Mouse (Mus musculus): ENCODE data around the gene Col23a1. TPM values are rescaled to one million over a fixed set of nuclear protein-coding genes. Genes with fewer than 3 reads are reported as not detected.
"Not testable (repeated sequence)": the region's sequence is repeated elsewhere in the genome, so short reads cannot be mapped to it uniquely, and the experiment has no call there.

The Col23a1 gene
- total RNA-seq, 2 experiments from 2014 or later, result 0.09 TPM; not detected in 1

DNA sequence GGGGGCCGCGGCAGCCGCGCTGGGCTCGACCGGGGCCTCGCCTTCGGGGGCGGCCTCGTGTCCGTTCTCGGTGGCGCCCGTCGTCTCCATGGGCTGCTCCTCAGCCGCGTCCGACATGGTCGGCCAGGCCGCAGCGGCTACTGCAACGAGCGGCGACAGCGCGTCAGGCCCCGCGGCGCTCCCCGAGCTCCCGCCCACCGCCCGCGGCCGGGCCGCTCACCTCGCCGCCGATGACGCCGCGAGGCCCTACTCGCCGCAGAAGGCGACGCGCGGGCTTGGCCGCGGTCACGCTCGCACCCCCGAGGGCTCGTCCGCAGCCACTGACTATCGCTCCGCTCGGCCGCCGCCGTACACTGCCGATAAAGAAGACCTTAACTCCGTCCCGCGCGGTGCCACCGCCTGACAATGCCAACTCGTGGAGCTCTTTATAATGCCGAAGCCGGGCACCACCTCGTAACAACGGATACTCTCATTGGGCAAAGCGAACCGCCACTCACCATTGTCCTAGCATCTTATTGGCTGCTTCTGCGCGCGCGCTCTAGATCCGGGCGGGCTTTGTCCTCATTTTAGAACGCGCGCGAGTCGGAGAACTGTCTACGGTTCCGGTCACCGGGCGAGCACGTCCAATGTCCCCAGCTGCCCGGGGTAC, 316.9 kb downstream of the Col23a1 start, which contains the start of gene Hnrnpab:
Gene Hnrnpab (minus strand): TSS at position 401 of the 649 bp plus-strand sequence.
- ATAC-seq (replicated peaks; ENCODE audit: low FRiP score, poor library complexity, severe bottlenecking), result peak; percentile 85

GRCm38 (mm10) chr11:51607096-51607738, 317.5 kb downstream of the Col23a1 start:
- peak; percentile 56 for ATAC-seq (replicated peaks; ENCODE audit: low FRiP score, poor library complexity, severe bottlenecking)

DNA sequence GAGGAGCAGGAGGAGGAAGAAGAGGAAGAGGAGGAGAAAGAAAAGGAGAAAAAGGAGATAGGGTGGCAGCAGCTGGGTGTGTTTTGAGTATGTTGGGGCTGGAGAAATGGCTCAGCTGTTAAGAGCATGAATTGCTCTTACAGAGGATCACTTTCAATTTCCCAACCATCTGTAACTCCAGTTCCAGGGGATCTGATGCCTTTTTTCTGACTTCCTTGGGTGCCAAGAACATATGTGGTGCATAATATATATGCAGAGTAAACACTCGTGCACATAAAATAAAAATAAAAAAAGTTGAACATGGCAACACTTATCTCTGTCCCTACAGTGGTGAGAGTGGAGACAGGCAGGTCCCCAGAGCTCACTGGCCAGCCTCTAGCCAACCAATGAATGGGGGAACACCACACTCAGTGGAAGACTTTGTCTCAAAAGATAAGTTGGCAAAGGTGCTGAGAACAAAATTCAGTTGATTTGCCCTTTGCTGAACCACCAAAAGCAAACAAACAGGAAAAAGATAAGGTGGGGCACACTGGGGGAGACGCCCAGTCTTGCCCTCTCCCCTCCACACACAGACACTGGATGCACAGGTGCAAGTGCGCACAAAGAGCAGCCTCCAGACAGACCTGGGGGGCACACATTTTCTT, 319.7 kb downstream of the Col23a1 start:
- ATAC-seq (replicated peaks; ENCODE audit: low FRiP score, poor library complexity, severe bottlenecking), result no peak

GRCm38 (mm10) chr11:51609940-51610339, 320.2 kb downstream of the Col23a1 start:
- not testable (repeated sequence) for ATAC-seq (replicated peaks; ENCODE audit: low FRiP score, poor library complexity, severe bottlenecking)

DNA sequence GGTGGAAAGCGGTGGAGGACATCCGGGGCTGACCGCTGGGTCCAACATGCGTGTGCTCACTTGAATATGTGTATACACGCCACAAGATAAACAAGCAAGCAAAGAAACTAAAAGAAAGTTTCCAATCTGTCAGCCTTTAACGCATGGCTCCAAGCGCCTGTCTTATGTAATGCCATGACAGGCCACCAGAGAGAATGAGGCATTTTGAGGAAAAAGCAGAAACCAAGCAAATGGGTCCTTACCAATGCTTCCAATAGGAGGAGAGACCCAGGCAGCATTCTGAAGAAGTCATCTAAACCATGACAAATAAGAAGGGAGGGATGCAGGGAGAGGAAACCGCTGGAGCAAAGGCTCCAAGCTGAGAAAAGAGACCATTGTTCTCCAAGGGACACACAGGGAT, 324.5 kb downstream of the Col23a1 start:
- no peak for ATAC-seq (replicated peaks; ENCODE audit: low FRiP score, poor library complexity, severe bottlenecking)

DNA sequence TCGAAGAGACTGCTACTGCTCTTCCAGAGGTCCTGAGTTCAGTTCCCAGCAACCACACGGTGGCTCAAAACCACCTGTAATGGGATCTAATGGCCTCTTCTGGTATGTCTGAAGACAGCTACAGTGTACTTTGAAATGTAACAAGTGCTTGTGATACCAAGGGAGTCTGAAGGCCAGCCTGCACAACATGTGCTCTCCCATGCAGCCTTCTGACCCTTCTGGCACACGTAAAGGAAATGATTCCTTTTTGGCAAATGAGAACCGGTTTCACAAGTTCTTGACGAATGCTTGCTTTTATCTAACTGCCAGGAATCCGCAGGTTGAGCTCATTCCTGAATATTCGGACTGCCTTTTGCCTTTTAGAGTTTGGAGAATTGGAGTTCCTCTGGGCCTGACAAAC, 325.4 kb downstream of the Col23a1 start:
- no peak for ATAC-seq (replicated peaks; ENCODE audit: low FRiP score, poor library complexity, severe bottlenecking)

DNA sequence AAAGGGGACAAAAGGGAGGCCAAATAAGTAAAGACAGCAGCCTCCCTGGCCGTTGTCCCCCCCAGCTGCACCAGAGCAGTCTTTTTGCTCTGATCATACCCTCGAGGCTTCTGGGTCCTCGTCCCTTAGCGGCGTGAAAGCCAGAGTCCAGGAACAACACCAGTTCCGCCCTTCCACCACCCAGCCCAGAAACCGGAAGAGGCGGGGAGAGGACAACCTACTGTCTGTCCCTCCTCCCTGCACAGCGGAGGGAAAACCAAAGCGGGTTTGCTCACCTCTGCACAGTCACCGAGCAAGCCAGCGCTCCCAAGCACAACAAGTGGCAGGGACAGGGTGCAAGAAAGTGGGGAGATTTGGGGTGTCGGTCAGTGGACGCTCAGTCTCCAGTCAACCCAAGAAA, 325.9 kb downstream of the Col23a1 start:
- peak; percentile 89 for ATAC-seq (replicated peaks; ENCODE audit: low FRiP score, poor library complexity, severe bottlenecking)

- not testable (repeated sequence) for ATAC-seq (replicated peaks; ENCODE audit: low FRiP score, poor library complexity, severe bottlenecking)
Observed at GRCm38 (mm10) chr11:51616113-51616512, 326.4 kb downstream of the Col23a1 start.

DNA sequence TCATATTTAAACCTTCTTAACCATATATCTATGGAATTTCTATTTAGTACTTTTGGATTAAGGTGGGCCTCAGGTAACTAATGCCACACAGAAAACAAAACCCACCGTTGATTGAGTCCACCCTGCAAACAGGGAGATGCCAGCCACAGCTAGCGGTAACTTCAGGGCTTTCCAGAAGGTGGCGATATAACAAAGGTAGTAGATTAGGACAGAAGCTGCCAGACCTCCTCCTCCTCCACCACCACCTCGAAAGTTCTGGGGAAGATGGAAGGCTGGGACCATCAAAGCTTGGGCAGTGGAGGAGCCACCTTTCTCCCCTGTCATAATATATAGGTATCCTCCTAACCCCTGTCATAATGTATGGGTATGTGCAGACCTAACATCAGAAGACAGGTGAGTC, 328.0 kb downstream of the Col23a1 start:
- peak; percentile 54; the same call in 1 of the 2 replicates for ATAC-seq (replicated peaks; ENCODE audit: low FRiP score, poor library complexity, severe bottlenecking)

- ATAC-seq (replicated peaks; ENCODE audit: low FRiP score, poor library complexity, severe bottlenecking), result no peak
Observed at GRCm38 (mm10) chr11:51618894-51619408, 329.2 kb downstream of the Col23a1 start.

DNA sequence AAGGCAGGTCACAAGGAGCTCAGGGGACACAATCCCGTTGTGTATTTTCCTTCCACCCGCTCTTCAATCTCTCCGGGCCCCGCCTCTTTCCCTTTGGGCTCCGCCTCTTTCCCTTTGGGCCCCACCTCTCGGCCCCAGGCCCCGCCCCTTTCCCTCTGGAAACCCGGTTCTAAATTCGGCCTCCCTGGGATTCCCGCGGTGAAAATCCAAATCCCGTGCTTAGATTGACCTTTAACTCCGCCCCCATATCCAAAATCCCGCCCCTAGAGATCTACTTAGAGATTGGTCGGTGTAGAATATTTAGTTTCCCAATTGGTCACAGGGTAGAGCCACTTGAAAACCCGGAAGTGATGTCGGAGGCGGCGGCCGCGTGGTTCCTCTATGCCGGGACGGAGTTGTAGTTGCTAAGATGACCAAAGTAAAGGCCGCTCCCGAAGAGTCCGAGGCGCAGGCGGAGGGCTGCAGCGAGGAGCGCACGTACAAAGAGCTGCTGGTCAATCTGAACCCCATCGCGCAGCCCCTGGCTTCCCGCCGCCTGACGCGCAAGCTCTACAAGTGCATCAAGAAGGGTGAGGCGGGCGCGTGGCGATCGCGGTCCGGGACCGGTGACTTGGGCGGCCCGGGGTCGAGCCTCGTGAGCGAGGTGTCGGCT, 329.8 kb downstream of the Col23a1 start, which contains the start of gene Nhp2:
Gene Nhp2 (plus strand): TSS at position 327 of the 652 bp plus-strand sequence.
- peak; percentile 77 for ATAC-seq (replicated peaks; ENCODE audit: low FRiP score, poor library complexity, severe bottlenecking)

DNA sequence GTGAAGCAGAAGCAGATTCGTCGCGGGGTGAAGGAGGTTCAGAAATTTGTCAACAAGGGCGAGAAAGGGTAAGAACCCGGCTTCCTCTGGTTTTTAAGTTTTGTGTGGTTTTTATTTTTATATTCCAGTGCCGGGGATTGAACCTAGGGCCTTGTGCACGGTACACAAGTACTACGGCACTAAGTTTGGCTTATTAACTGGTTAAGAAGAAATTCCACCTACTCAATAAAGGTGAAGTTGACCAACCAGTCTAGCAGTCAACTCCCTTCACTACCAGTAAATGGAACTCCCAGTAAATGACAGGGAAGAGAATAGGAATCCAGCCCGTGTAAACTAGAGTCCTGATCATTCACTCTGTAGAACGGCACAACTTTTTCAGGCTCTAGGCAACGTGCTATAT, 330.4 kb downstream of the Col23a1 start:
- ATAC-seq (replicated peaks; ENCODE audit: low FRiP score, poor library complexity, severe bottlenecking), result no peak

DNA sequence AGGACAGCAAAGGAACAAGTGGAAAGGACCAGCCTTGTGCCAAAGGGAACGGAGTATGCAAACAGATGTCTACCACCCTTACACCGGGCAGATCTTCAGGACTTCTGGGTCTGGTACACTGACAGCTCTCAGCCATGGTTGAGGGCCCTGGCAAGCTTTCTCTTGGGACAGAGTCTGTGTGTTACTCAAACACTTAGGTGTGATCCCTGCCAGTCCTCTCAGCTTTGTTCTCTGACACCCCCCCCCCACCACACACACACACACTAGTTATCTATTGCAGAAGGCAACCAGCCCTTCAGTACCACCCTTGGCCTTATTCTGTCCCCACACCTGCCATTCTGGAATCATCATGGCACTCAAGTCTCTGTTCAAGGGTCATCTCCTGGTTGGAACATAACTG, 332.1 kb downstream of the Col23a1 start:
- no peak for ATAC-seq (replicated peaks; ENCODE audit: low FRiP score, poor library complexity, severe bottlenecking)

- ATAC-seq (replicated peaks; ENCODE audit: low FRiP score, poor library complexity, severe bottlenecking), result no peak
Observed at GRCm38 (mm10) chr11:51622971-51623491, 333.3 kb downstream of the Col23a1 start.

GRCm38 (mm10) chr11:51625187-51625820, 335.6 kb downstream of the Col23a1 start:
- peak; percentile 65 for ATAC-seq (replicated peaks; ENCODE audit: low FRiP score, poor library complexity, severe bottlenecking)

- no peak for ATAC-seq (replicated peaks; ENCODE audit: low FRiP score, poor library complexity, severe bottlenecking)
Observed at GRCm38 (mm10) chr11:51627425-51627824, 337.7 kb downstream of the Col23a1 start.

- ATAC-seq (replicated peaks; ENCODE audit: low FRiP score, poor library complexity, severe bottlenecking), result no peak
Observed at GRCm38 (mm10) chr11:51627907-51628306, 338.2 kb downstream of the Col23a1 start.

DNA sequence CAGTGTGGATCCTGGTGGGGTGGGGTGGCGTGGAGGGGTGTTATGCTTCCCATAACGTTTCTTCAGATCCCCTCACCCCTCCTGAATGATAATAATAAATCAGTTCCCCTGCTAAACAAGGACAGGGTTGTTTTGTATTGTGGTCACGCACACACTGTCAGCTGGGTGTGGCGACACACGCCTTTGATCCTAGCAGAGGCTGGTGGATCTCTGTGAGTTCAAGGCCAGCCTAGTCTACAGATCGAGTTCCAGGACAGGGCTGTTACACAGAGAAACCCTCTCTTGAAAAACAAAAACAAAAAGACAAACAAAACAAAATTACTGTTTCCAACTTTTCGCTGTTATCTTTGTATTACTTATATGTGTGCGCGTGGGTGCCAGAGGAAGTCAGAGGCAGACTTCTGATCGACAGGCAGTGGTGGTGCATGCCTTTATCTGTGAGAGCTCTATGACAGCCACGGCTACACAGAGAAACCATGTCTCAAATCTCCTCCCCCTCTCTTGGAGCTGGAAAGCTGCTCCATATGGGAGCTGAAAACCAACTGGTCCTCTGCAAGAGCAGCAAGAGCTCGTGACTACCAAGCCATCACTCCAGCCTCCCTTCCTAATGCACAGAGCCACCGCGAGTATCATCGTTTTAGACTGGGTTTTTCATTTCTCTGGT, 340.1 kb downstream of the Col23a1 start:
- no peak for ATAC-seq (replicated peaks; ENCODE audit: low FRiP score, poor library complexity, severe bottlenecking)
